Mouse (Mus musculus): ENCODE data around the gene Slc12a8. TPM values are rescaled to one million over a fixed set of nuclear protein-coding genes. Genes with fewer than 3 reads are reported as not detected.

Gene Slc12a8
- polyA plus RNA-seq, 2 experiments, result 0.06 TPM; not detected in 1

- no peaks in the 10 kb centered on the region for H3K4me1 ChIP-seq (replicated peaks; ENCODE audit: control insufficient read depth in 2 of 2, insufficient read depth in 2 of 2, low read length in 1 of 2)
- TF ChIP-seq EP300 (IDR thresholded peaks at IDR 0.05; ENCODE audit: low read depth) (no peak), CTCF (IDR thresholded peaks at IDR 0.05; ENCODE audit: low read depth) (no peak)
- H3K4me3 ChIP-seq (ENCODE audit: insufficient read depth in 1 of 2, low read depth in 2 of 2, low read length in 2 of 2), result no peak overlapping the region
- H3K27ac ChIP-seq, result no peak overlapping the region
- ATAC-seq (ENCODE audit: insufficient read depth) (no peak), DNase-seq (ENCODE audit: low read depth in 3 of 3, low spot score in 3 of 3) (no peak)
- no peak overlapping the region for H3K4me2 ChIP-seq (ENCODE audit: low read depth)
- no peaks in the 10 kb centered on the region for H3K27me3 ChIP-seq (ENCODE audit: control insufficient read depth, insufficient read depth, low read length)
- H3K9ac ChIP-seq (replicated peaks), result no peak overlapping the region
- H3K36me3 ChIP-seq (replicated peaks; ENCODE audit: control insufficient read depth, insufficient read depth, low read depth), result no peaks in the 10 kb centered on the region
- H3K9me3 ChIP-seq (ENCODE audit: control insufficient read depth, low read length), result no peaks in the 10 kb centered on the region
- WGBS (ENCODE audit: insufficient replicate concordance), result 75% methylated on average over 3 of the region's 3 CpGs
Measured at GRCm38 (mm10) chr16:33658121-33658520, 141.0 kb downstream of the Slc12a8 start.

DNA sequence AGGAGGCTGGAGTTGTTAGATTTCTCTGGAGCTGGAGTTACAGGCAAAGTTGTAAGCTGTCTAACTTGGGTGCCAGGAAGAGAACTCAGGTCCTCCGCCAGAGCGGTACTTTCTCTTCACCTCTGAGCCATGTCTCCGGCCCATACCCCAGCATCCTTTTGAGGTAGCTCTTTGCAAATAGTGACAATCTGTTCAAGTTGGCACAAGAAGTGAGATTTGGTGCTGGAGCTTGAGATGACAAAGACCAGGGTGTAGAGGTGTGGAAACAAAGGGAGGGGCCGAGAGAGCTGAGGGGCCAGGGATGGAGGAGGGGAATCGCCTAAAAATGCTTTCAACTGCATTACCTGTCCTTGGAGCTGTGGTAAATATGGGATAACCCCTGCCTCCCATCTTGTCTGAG is 142.4 kb downstream of the Slc12a8 start:
- no peak for ATAC-seq (ENCODE audit: insufficient read depth)
- TF ChIP-seq EP300 (IDR thresholded peaks at IDR 0.05; ENCODE audit: low read depth) (no peak), CTCF (IDR thresholded peaks at IDR 0.05; ENCODE audit: low read depth) (no peak)
- no peak overlapping the region for H3K27ac ChIP-seq
- H3K4me3 ChIP-seq (ENCODE audit: insufficient read depth in 1 of 2, low read depth in 2 of 2, low read length in 2 of 2), result no peak overlapping the region
- DNase-seq (ENCODE audit: low read depth in 3 of 3, low spot score in 3 of 3), result no peak
- H3K36me3 ChIP-seq (replicated peaks; ENCODE audit: control insufficient read depth, insufficient read depth, low read depth), result no peaks in the 10 kb centered on the region
- 72% methylated on average over 5 of the region's 5 CpGs for WGBS (ENCODE audit: insufficient replicate concordance)
- H3K4me2 ChIP-seq (ENCODE audit: low read depth), result no peak overlapping the region
- no peaks in the 10 kb centered on the region for H3K27me3 ChIP-seq (ENCODE audit: control insufficient read depth, insufficient read depth, low read length)
- no peak overlapping the region for H3K9ac ChIP-seq (replicated peaks)
- H3K9me3 ChIP-seq (ENCODE audit: control insufficient read depth, low read length), result no peaks in the 10 kb centered on the region
- no peaks in the 10 kb centered on the region for H3K4me1 ChIP-seq (replicated peaks; ENCODE audit: control insufficient read depth in 2 of 2, insufficient read depth in 2 of 2, low read length in 1 of 2)

DNA sequence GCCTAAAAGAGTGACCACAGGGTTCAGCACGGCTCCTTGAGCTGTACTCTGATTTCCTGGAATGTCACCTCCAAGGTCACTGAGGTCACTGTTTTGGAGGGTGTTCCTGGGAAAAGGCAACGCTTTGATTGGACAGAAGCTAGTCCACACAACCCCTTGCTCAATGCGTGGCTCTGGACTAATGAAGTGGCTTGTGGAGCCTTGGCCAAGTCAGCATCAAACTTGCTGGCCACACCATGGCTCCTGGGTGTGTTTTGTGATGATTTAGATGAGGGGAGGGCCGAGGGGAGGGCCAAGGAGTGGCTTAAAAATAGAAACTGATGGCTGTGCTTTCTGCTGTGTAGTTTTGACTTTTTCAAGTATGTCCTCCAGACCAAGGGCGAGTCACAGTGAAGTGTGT is 143.0 kb downstream of the Slc12a8 start:
- Histone ChIP-seq H3K4me3 (ENCODE audit: insufficient read depth in 1 of 2, low read depth in 2 of 2, low read length in 2 of 2) (no peak overlapping the region), H3K27me3 (ENCODE audit: control insufficient read depth, insufficient read depth, low read length) (no peaks in the 10 kb centered on the region), H3K27ac (no peak overlapping the region), H3K4me1 (replicated peaks; ENCODE audit: control insufficient read depth in 2 of 2, insufficient read depth in 2 of 2, low read length in 1 of 2) (no peaks in the 10 kb centered on the region), H3K36me3 (replicated peaks; ENCODE audit: control insufficient read depth, insufficient read depth, low read depth) (no peaks in the 10 kb centered on the region), H3K9me3 (ENCODE audit: control insufficient read depth, low read length) (no peaks in the 10 kb centered on the region), H3K4me2 (ENCODE audit: low read depth) (no peak overlapping the region), H3K9ac (replicated peaks) (no peak overlapping the region)
- DNase-seq (ENCODE audit: low read depth in 3 of 3, low spot score in 3 of 3) (no peak), ATAC-seq (ENCODE audit: insufficient read depth) (no peak)
- 49% methylated on average over 5 of the region's 5 CpGs for WGBS (ENCODE audit: insufficient replicate concordance)
- TF ChIP-seq EP300 (IDR thresholded peaks at IDR 0.05; ENCODE audit: low read depth) (no peak), CTCF (IDR thresholded peaks at IDR 0.05; ENCODE audit: low read depth) (no peak)

- H3K9ac ChIP-seq (replicated peaks), result no peak overlapping the region
- H3K4me2 ChIP-seq (ENCODE audit: low read depth), result no peak overlapping the region
- no peak for ATAC-seq (ENCODE audit: insufficient read depth)
- H3K27ac ChIP-seq, result no peak overlapping the region
- H3K27me3 ChIP-seq (ENCODE audit: control insufficient read depth, insufficient read depth, low read length), result no peaks in the 10 kb centered on the region
- DNase-seq (ENCODE audit: low read depth in 3 of 3, low spot score in 3 of 3), result no peak
- H3K4me3 ChIP-seq (ENCODE audit: insufficient read depth in 1 of 2, low read depth in 2 of 2, low read length in 2 of 2), result no peak overlapping the region
- H3K4me1 ChIP-seq (replicated peaks; ENCODE audit: control insufficient read depth in 2 of 2, insufficient read depth in 2 of 2, low read length in 1 of 2), result no peaks in the 10 kb centered on the region
- no peaks in the 10 kb centered on the region for H3K9me3 ChIP-seq (ENCODE audit: control insufficient read depth, low read length)
- no peaks in the 10 kb centered on the region for H3K36me3 ChIP-seq (replicated peaks; ENCODE audit: control insufficient read depth, insufficient read depth, low read depth)
- TF ChIP-seq CTCF (IDR thresholded peaks at IDR 0.05; ENCODE audit: low read depth) (no peak), EP300 (IDR thresholded peaks at IDR 0.05; ENCODE audit: low read depth) (no peak)
- 68% methylated on average over 10 of the region's 10 CpGs for WGBS (ENCODE audit: insufficient replicate concordance)
Measured at GRCm38 (mm10) chr16:33662841-33663240, 145.7 kb downstream of the Slc12a8 start.

DNA sequence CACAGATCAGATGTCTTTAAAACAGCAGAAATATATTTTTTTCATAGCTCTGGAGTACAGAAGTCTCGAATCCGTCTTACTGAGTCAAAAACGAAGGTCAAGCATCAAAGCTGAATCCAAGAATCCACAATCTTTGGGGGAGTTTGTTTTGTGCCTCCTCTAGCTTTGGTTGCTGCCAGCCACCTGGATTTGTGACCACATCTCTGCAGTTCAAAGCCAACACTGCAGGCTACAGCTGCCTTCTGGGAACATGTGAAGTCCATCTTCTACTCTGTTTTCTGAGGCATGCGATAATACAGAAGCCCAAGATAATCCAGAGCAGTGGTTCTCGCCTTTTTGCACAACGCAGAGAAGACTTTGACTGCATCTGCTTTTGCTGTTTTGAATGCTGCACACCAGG is 149.1 kb downstream of the Slc12a8 start:
- WGBS (ENCODE audit: insufficient replicate concordance), result 73% methylated on average over 6 of the region's 6 CpGs
- H3K4me2 ChIP-seq (ENCODE audit: low read depth), result no peak overlapping the region
- no peaks in the 10 kb centered on the region for H3K4me1 ChIP-seq (replicated peaks; ENCODE audit: control insufficient read depth in 2 of 2, insufficient read depth in 2 of 2, low read length in 1 of 2)
- no peaks in the 10 kb centered on the region for H3K36me3 ChIP-seq (replicated peaks; ENCODE audit: control insufficient read depth, insufficient read depth, low read depth)
- no peak for DNase-seq (ENCODE audit: low read depth in 3 of 3, low spot score in 3 of 3)
- no peak for ATAC-seq (ENCODE audit: insufficient read depth)
- no peak overlapping the region for H3K27ac ChIP-seq
- H3K27me3 ChIP-seq (ENCODE audit: control insufficient read depth, insufficient read depth, low read length), result no peaks in the 10 kb centered on the region
- no peaks in the 10 kb centered on the region for H3K9me3 ChIP-seq (ENCODE audit: control insufficient read depth, low read length)
- H3K9ac ChIP-seq (replicated peaks), result no peak overlapping the region
- TF ChIP-seq CTCF (IDR thresholded peaks at IDR 0.05; ENCODE audit: low read depth), result no peak
- no peak for TF ChIP-seq EP300 (IDR thresholded peaks at IDR 0.05; ENCODE audit: low read depth)
- H3K4me3 ChIP-seq (ENCODE audit: insufficient read depth in 1 of 2, low read depth in 2 of 2, low read length in 2 of 2), result no peak overlapping the region
